Mouse (Mus musculus) heart, adult 11 months (tissue): ENCODE data around the gene Usp21.

Source experiments
- DNase-seq: peaks from one replicate; pipeline ENCODE4 v3.0.0; 2022

The Usp21 gene

DNA sequence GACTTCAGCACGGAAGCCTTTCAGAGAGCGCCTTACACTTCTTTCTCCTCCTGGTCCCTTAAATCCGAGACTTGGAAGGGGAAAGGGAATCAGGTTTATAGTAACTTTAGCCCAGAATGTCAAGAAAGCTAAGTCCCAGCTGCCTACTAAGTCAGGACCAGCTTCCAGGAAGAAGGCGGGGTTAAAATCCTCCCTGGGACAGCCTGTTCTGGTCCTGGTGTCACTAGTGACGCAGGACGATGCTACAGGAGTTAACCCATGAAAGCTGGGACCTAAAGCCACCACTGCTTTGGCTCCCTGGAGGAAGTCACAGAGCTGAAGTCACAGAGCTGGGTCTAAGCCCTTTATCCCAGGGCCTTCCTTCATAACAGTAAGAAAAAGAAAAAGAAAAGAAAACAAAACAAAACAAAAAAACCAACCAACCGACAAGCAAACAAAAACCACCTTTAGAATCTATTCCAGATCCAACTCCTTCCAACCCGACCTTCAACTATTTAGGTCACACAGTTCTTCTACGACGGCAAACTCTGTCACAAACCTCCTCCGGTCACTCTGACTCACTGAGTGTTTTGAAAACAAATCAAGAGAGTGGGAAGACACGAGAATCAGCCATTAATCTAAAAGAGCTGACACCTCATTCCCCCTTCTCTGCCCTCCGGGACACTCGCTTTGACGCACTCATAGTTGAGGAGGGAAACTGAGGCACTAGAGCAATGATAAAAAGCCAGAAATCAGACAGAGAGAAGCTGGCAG is 47.6 kb downstream of the Usp21 start:
- peak; percentile 97 for DNase-seq

DNA sequence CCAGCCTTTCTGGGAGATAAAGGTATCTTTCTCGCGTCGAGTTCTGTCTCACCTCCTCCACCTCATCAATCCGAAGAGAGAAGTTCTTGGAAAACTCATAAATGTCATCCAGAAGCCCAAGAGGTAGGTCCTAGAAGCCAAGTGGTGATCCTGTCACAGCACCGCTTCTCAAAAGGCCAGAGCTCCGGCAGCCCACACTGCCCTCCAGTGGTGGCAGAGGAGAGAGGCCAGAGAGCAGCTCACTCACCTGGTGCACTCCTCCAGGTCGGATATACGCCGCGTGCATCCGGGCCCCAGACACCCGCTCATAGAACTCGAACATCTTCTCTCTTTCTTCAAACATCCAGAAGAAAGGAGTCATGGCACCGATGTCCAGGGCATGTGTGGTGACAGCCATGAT is 49.3 kb downstream of the Usp21 start:
- peak; percentile 91 for DNase-seq

- no peak for DNase-seq
Observed at GRCm38 (mm10) chr1:171237438-171237837, 50.4 kb downstream of the Usp21 start.

DNA sequence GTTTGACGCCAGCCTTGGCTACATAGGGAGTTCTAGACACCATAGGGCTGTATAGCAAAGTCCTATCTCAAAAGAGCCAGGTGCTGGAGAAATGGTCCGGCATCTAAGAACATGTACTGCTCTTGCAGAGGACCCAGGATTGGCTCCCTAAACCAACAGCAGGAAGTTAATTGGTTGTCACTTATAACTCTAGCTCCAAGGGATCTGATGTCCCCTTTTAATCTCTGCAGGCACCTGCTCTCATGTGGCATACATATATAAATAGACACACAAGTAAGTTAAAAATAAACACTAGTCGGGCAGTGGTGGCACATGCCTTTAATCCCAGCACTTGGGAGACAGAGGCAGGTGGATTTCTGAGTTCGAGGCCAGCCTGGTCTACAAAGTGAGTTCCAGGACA is 52.0 kb downstream of the Usp21 start:
- peak; percentile 93 for DNase-seq

GRCm38 (mm10) chr1:171234538-171234937 is 53.3 kb downstream of the Usp21 start:
- DNase-seq, result no peak

GRCm38 (mm10) chr1:171234126-171234525 is 53.7 kb downstream of the Usp21 start, which contains the start of gene Fcer1g:
Gene Fcer1g, minus strand, starts transcription at chr1:171234365.
- peak; percentile 97 for DNase-seq

DNA sequence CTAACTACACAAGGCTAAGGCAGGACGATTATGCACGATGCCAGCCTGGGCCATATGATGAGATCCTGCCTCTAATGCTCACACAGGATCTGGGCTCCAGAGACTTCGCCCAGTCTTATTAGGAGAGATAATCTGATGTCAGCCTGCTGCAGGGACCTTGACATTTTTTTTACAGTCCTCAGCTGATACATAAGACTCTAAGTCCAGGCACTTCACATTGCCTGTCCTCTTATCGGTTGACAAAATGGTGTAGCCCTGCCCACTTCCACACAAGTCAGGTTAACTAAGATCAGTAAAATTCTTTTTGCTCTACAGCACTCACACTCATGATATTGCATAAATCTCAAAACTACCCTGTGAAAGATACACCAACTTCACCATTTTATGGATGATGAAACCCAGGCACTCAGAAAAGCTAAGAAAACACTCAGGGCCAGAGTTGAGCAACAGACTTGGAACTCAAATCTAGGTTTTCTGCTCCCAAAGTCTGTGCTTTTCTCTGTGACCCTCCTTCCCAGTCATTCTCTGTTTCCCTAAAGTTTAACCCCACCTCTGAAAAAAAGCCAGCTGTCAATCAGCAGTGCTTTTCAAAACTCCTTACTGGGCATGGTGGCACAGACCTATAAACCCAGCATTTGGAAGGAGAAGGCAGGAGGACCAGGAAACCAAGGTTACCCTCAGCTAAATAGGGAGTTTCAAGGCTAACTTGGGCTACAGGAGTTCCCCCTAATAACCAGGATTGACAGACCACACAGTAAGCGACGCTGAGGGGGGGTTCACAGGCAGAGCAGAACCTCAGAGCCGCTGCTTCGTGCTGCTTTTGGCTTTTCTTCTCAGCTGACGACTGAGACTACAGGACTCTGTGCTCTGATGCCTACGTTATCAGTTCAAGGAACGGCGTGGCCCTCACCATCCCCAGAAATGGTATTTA is 54.7 kb downstream of the Usp21 start:
- DNase-seq, result no peak

DNA sequence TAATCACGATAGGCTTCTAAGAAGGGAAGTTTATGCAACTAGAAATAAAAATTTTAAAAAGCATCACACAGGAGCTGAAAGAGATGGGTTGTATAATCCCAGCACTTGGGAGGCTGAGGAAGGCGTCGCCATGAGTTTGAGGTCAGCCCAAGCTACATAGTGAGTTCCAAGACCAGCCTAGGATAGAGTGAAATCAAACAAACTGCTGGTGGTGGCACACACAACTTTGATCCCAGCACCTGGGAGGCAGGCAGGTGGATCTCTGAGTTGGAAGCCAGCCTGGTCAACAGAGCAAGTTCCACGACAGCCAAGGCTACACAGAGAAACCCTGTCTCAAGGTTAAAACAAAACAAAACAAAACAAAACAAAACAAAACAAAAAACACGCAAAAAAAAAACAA is 55.4 kb downstream of the Usp21 start:
- peak; percentile 87 for DNase-seq
